Mouse (Mus musculus) forebrain, postnatal 0 days (tissue): ENCODE data around the gene Ddb1. TPM values are rescaled to one million over a fixed set of nuclear protein-coding genes. Genes with fewer than 3 reads are reported as not detected.

Experiments
- ATAC-seq: fragments of 200-750 bp; cut with Nextera tagmentation; 2 replicates; pipeline ENCODE4 v1.8.0; 2017; ENCODE audit warnings: mild to moderate bottlenecking, moderate library complexity
- DNase-seq: peaks from one replicate; pipeline ENCODE4 v3.0.0-alpha.2; 2015
- H3K27ac ChIP-seq: fragments of 300-500 bp; sonication (generic); 2 replicates; pipeline ENCODE4 v1.5.1; 2014; ENCODE audit warnings: low read depth, mild to moderate bottlenecking, antibody characterized with exemption, low read length, moderate library complexity, mixed read lengths
- H3K27me3 ChIP-seq: fragments of 300-500 bp; sonication (generic); 2 replicates; pipeline ENCODE4 v1.6.1; 2014; ENCODE audit warnings: mild to moderate bottlenecking, low read length, mixed read lengths; ENCODE audit not compliant: insufficient read depth
- H3K36me3 ChIP-seq: fragments of 300-500 bp; sonication (generic); 2 replicates; pipeline ENCODE4 v1.6.1; 2014; ENCODE audit warnings: mild to moderate bottlenecking, moderate library complexity; ENCODE audit not compliant: insufficient read depth
- H3K4me1 ChIP-seq: fragments of 300-500 bp; sonication (generic); 2 replicates; pipeline ENCODE4 v1.6.1; 2014; ENCODE audit warnings: antibody characterized with exemption; ENCODE audit not compliant: insufficient read depth
- H3K4me2 ChIP-seq: fragments of 300-500 bp; sonication (generic); 2 replicates; pipeline ENCODE4 v1.6.1; 2014; ENCODE audit warnings: low read depth, mild to moderate bottlenecking, moderate library complexity
- H3K4me3 ChIP-seq: fragments of 300-500 bp; sonication (generic); 2 replicates; pipeline ENCODE4 v1.5.1; 2014; ENCODE audit warnings: low read depth, low read length, mixed read lengths
- H3K9ac ChIP-seq: fragments of 300-500 bp; sonication (generic); 2 replicates; pipeline ENCODE4 v1.6.1; 2014; ENCODE audit warnings: mild to moderate bottlenecking
- H3K9me3 ChIP-seq: fragments of 300-500 bp; sonication (generic); 2 replicates; pipeline ENCODE4 v1.6.1; 2016; ENCODE audit warnings: low read length
- CTCF ChIP-seq: sonication (generic); IDR thresholded peaks from 2 replicates; pipeline ENCODE4 v1.5.1; 2016; ENCODE audit warnings: antibody characterized with exemption, control low read depth, low read depth
- WGBS: fragments of 180-500 bp; shearing (Covaris S2); extraction: QIAGEN DNeasy Blood & Tissue Kit; methylation state at CpG from one replicate; pipeline ENCODE4 v1.1.7; 2014; 5-methylcytosine and 5-hydroxymethylcytosine counted together
- polyA plus RNA-seq: library from polyadenylated mRNA; unstranded; fragments of >200 nt; fragmentation: Nextera tagmentation; extraction: Ambion mirVana; gene quantifications from 2 replicates; pipeline ENCODE4 v1.2.1, GENCODE M21; 2015
- total RNA-seq: library from RNA; depleted of rRNA; stranded (reverse); fragments of >200 nt; gene quantifications from 2 replicates; pipeline ENCODE4 v1.2.3, GENCODE M21; 2014; rRNA removed

Ddb1 gene
- total and polyA plus RNA-seq, 2 experiments from 2014 or later, result 145 to 273 TPM

GRCm38 (mm10) chr19:10676656-10677055 is 71.5 kb downstream of the Ddb1 start:
- 79% methylated on average over 16 of the region's 16 CpGs for WGBS
- Histone ChIP-seq H3K27ac (no peak overlapping the region), H3K27me3 (no peaks in the 10 kb centered on the region), H3K9me3 (no peaks in the 10 kb centered on the region), H3K4me1 (peaks cover 4% of the 10 kb centered on the region; the same call in 1 of the 2 replicates), H3K36me3 (no peaks in the 10 kb centered on the region), H3K9ac (no peak overlapping the region), H3K4me2 (no peak overlapping the region), H3K4me3 (no peak overlapping the region)
- no peak for TF ChIP-seq CTCF
- ATAC-seq, result no peak
- no peak for DNase-seq

- Histone ChIP-seq H3K4me3 (no peak within 1 kb of the TSS), H3K9ac (no peak within 1 kb of the TSS), H3K27me3 (no peaks in the 10 kb centered on the region), H3K4me2 (no peak within 1 kb of the TSS), H3K36me3 (no peaks in the 10 kb centered on the region), H3K4me1 (peaks cover 4% of the 10 kb centered on the region; the same call in 1 of the 2 replicates), H3K27ac (no peak within 1 kb of the TSS), H3K9me3 (no peaks in the 10 kb centered on the region)
- peak; percentile 91 for TF ChIP-seq CTCF
- ATAC-seq (peak; percentile 44), DNase-seq (peak; percentile 89)
- WGBS, result 33% methylated on average over 6 of the region's 6 CpGs
Measured at GRCm38 (mm10) chr19:10677915-10678771, 73.0 kb downstream of the Ddb1 start, which contains the start of gene Pga5. Gene Pga5 (minus strand): TSS chr19:10678071.

- no peaks in the 10 kb centered on the region for H3K27me3 ChIP-seq
- H3K27ac ChIP-seq, result no peak overlapping the region
- WGBS, result 51% methylated on average over 1 of the region's 1 CpGs
- H3K9me3 ChIP-seq, result no peaks in the 10 kb centered on the region
- no peak for TF ChIP-seq CTCF
- H3K4me2 ChIP-seq, result no peak overlapping the region
- peak; percentile 67 for ATAC-seq
- H3K4me1 ChIP-seq, result peaks cover 4% of the 10 kb centered on the region; the same call in 1 of the 2 replicates
- no peaks in the 10 kb centered on the region for H3K36me3 ChIP-seq
- H3K9ac ChIP-seq, result no peak overlapping the region
- H3K4me3 ChIP-seq, result no peak overlapping the region
- no peak for DNase-seq
Measured at GRCm38 (mm10) chr19:10678772-10679067, 73.6 kb downstream of the Ddb1 start.

Other genes with a start within 250 kb of the Ddb1 start
- gene Syt7, start 216.2 kb upstream of the Ddb1 start, total RNA-seq, result 91.6 and 110 TPM in 2 replicates
- gene Syt7, start 216.2 kb upstream of the Ddb1 start, polyA plus RNA-seq, result 14.9 and 19.2 TPM in 2 replicates
- 6.5 and 7.7 TPM in 2 replicates for gene Lrrc10b, start 147.9 kb upstream of the Ddb1 start, total RNA-seq
- 1.1 and 2.5 TPM in 2 replicates for gene Lrrc10b, start 147.9 kb upstream of the Ddb1 start, polyA plus RNA-seq
- 3.5 and 5.1 TPM in 2 replicates for gene Ppp1r32, start 122.4 kb upstream of the Ddb1 start, total RNA-seq
- gene Ppp1r32, start 122.4 kb upstream of the Ddb1 start, polyA plus RNA-seq, result 4.4 and 6.0 TPM in 2 replicates
- 62.6 and 74.9 TPM in 2 replicates for gene Cpsf7, start 80.1 kb upstream of the Ddb1 start, total RNA-seq
- gene Cpsf7, start 80.1 kb upstream of the Ddb1 start, polyA plus RNA-seq, result 37.6 and 41.9 TPM in 2 replicates
- 51.1 and 62.9 TPM in 2 replicates for gene Sdhaf2, start 79.2 kb upstream of the Ddb1 start, total RNA-seq
- 53.6 and 59.5 TPM in 2 replicates for gene Sdhaf2, start 79.2 kb upstream of the Ddb1 start, polyA plus RNA-seq
- 23.5 and 26.9 TPM in 2 replicates for gene Tmem216, start 49.1 kb upstream of the Ddb1 start, total RNA-seq
- 36.6 and 46.4 TPM in 2 replicates for gene Tmem216, start 49.1 kb upstream of the Ddb1 start, polyA plus RNA-seq
- gene Cyb561a3, start 28.2 kb upstream of the Ddb1 start, total RNA-seq, result 21.4 and 24.9 TPM in 2 replicates
- gene Cyb561a3, start 28.2 kb upstream of the Ddb1 start, polyA plus RNA-seq, result 18.9 and 22.0 TPM in 2 replicates
- gene Tmem138, start 28.0 kb upstream of the Ddb1 start, total RNA-seq, result 16.6 and 21.2 TPM in 2 replicates
- 28.3 and 31.7 TPM in 2 replicates for gene Tmem138, start 28.0 kb upstream of the Ddb1 start, polyA plus RNA-seq
- 8.8 and 12.8 TPM in 2 replicates for gene Tkfc, start 327 bp downstream of the Ddb1 start, total RNA-seq
- 19.3 and 22.7 TPM in 2 replicates for gene Tkfc, start 327 bp downstream of the Ddb1 start, polyA plus RNA-seq
- gene Vwce, start 28.9 kb downstream of the Ddb1 start, total RNA-seq, result 1.5 and 1.7 TPM in 2 replicates
- gene Vwce, start 28.9 kb downstream of the Ddb1 start, polyA plus RNA-seq, result 0.44 and 0.88 TPM in 2 replicates
- not detected in 2 replicates for gene Pga5, start 72.7 kb downstream of the Ddb1 start, total RNA-seq
- not detected in 2 replicates for gene Pga5, start 72.7 kb downstream of the Ddb1 start, polyA plus RNA-seq
- 27.9 and 29.0 TPM in 2 replicates for gene Vps37c, start 83.4 kb downstream of the Ddb1 start, total RNA-seq
- gene Vps37c, start 83.4 kb downstream of the Ddb1 start, polyA plus RNA-seq, result 34.5 TPM in 2 replicates
- gene Cd5, start 133.7 kb downstream of the Ddb1 start, total RNA-seq, result 0.10 TPM in 1 of 2 replicates, not detected in the other
- gene Cd5, start 133.7 kb downstream of the Ddb1 start, polyA plus RNA-seq, result 0.24 and 0.52 TPM in 2 replicates
- not detected in 2 replicates for gene Cd6, start 224.7 kb downstream of the Ddb1 start, total RNA-seq
- 0.05 TPM in 1 of 2 replicates, not detected in the other for gene Cd6, start 224.7 kb downstream of the Ddb1 start, polyA plus RNA-seq
- 0.62 and 0.90 TPM in 2 replicates for gene Slc15a3, start 234.4 kb downstream of the Ddb1 start, total RNA-seq
- gene Slc15a3, start 234.4 kb downstream of the Ddb1 start, polyA plus RNA-seq, result 0.26 and 0.42 TPM in 2 replicates